Mouse (Mus musculus) embryonic facial prominence, embryonic 11.5 days (tissue): ENCODE measurements around the gene Olfr1437. TPM values are rescaled to one million over a fixed set of nuclear protein-coding genes. Genes with fewer than 3 reads are reported as not detected.

Source experiments
- polyA plus RNA-seq: library from polyadenylated mRNA; unstranded; fragments of >200 nt; fragmentation: Nextera tagmentation; extraction: Ambion mirVana; gene quantifications from 2 replicates; pipeline ENCODE4 v1.2.1, GENCODE M21; 2014

The Olfr1437 gene
- polyA plus RNA-seq, 1 experiment from 2014 or later, result not detected

Other genes starting within 250 kb of the Olfr1437 start
- gene Olfr1425, start 247.4 kb downstream of the Olfr1437 start, polyA plus RNA-seq, result not detected in 2 replicates
- gene Olfr1426, start 233.1 kb downstream of the Olfr1437 start, polyA plus RNA-seq, result not detected in 2 replicates
- gene Olfr1427, start 221.8 kb downstream of the Olfr1437 start, polyA plus RNA-seq, result not detected in 2 replicates
- not detected in 2 replicates for gene Olfr1428, start 209.2 kb downstream of the Olfr1437 start, polyA plus RNA-seq
- not detected in 2 replicates for gene Olfr76, start 201.9 kb downstream of the Olfr1437 start, polyA plus RNA-seq
- gene Olfr1555-ps1, start 155.0 kb downstream of the Olfr1437 start, polyA plus RNA-seq, result not detected in 2 replicates
- gene Olfr1431, start 124.5 kb downstream of the Olfr1437 start, polyA plus RNA-seq, result not detected in 2 replicates
- not detected in 2 replicates for gene Olfr1432, start 92.5 kb downstream of the Olfr1437 start, polyA plus RNA-seq
- gene Olfr262, start 83.4 kb downstream of the Olfr1437 start, polyA plus RNA-seq, result not detected in 2 replicates
- not detected in 2 replicates for gene Olfr235, start 64.1 kb downstream of the Olfr1437 start, polyA plus RNA-seq
- gene Olfr1434, start 45.2 kb downstream of the Olfr1437 start, polyA plus RNA-seq, result not detected in 2 replicates
- gene Olfr1436, start 26.0 kb downstream of the Olfr1437 start, polyA plus RNA-seq, result not detected in 2 replicates
- gene Olfr1438-ps1, start 10.8 kb upstream of the Olfr1437 start, polyA plus RNA-seq, result not detected in 2 replicates
- not detected in 2 replicates for gene Olfr1440, start 62.2 kb upstream of the Olfr1437 start, polyA plus RNA-seq
- not detected in 2 replicates for gene Olfr1441, start 92.3 kb upstream of the Olfr1437 start, polyA plus RNA-seq
- not detected in 2 replicates for gene Pfpl, start 102.8 kb upstream of the Olfr1437 start, polyA plus RNA-seq
- gene Mpeg1, start 135.7 kb upstream of the Olfr1437 start, polyA plus RNA-seq, result 0.39 and 0.60 TPM in 2 replicates
- gene Dtx4, start 176.4 kb upstream of the Olfr1437 start, polyA plus RNA-seq, result 14.0 and 14.4 TPM in 2 replicates
- 29.4 and 33.4 TPM in 2 replicates for gene Fam111a, start 220.6 kb upstream of the Olfr1437 start, polyA plus RNA-seq